Mouse (Mus musculus): ENCODE data around the gene Gm20458.

GRCm38 (mm10) chr2:164507811-164508210 is 47.0 kb downstream of the Gm20458 start:
- TF ChIP-seq CTCF (IDR thresholded peaks at IDR 0.05; ENCODE audit: borderline replicate concordance, control insufficient read depth, extremely low read depth, insufficient read depth, low read length, poor library complexity) (no peak), POLR2A (IDR thresholded peaks at IDR 0.05; ENCODE audit: control insufficient read depth, extremely low read depth, insufficient read depth, low read length, poor library complexity) (no peak)

All from thymus, adult 2 months (tissue).